Mouse (Mus musculus) layer of hippocampus, adult 8-10 months (tissue): ENCODE data around the gene Wnt2. TPM values are rescaled to one million over a fixed set of nuclear protein-coding genes. Genes with fewer than 3 reads are reported as not detected.

Experiments
- DNase-seq, 2 experiments: peaks; one replicate each; pipeline ENCODE4 v3.0.0; 2022; ENCODE audit warnings: low spot score in 2 of 2
- total RNA-seq, 4 experiments: library from RNA; stranded (reverse); gene quantifications; 2 replicates each; pipeline ENCODE4 v1.2.4; 2022

Wnt2 gene
- total RNA-seq, 4 experiments from 2014 or later, result 4.6 to 8.1 (median 6.5) TPM

- DNase-seq, result no peak
Measured at GRCm38 (mm10) chr6:17978881-17979280, 51.5 kb downstream of the Wnt2 start.

GRCm38 (mm10) chr6:17978324-17978723, 52.1 kb downstream of the Wnt2 start:
- DNase-seq, result no peak

- DNase-seq, result no peak
Measured at GRCm38 (mm10) chr6:17977165-17977564, 53.2 kb downstream of the Wnt2 start.

- DNase-seq, result no peak
Measured at GRCm38 (mm10) chr6:17974416-17974815, 56.0 kb downstream of the Wnt2 start.

GRCm38 (mm10) chr6:17971393-17971792, 59.0 kb downstream of the Wnt2 start:
- DNase-seq, result no peak

- DNase-seq, result no peak
Measured at GRCm38 (mm10) chr6:17969815-17970214, 60.6 kb downstream of the Wnt2 start.

- DNase-seq, result peak in 1 of 2 experiments; percentile 6
Measured at GRCm38 (mm10) chr6:17968467-17969144, 61.8 kb downstream of the Wnt2 start.

GRCm38 (mm10) chr6:17963455-17963854, 66.9 kb downstream of the Wnt2 start:
- no peak for DNase-seq

- DNase-seq, result no peak
Measured at GRCm38 (mm10) chr6:17951779-17952178, 78.6 kb downstream of the Wnt2 start.

- no peak for DNase-seq
Measured at GRCm38 (mm10) chr6:17949103-17949502, 81.3 kb downstream of the Wnt2 start.

- DNase-seq, result no peak
Measured at GRCm38 (mm10) chr6:17947130-17947831, 83.1 kb downstream of the Wnt2 start.

GRCm38 (mm10) chr6:17946456-17946855, 83.9 kb downstream of the Wnt2 start:
- DNase-seq, result no peak

GRCm38 (mm10) chr6:17943877-17944617, 86.3 kb downstream of the Wnt2 start:
- no peak for DNase-seq

- no peak for DNase-seq
Measured at GRCm38 (mm10) chr6:17942344-17942743, 88.0 kb downstream of the Wnt2 start.

- DNase-seq, result no peak
Measured at GRCm38 (mm10) chr6:17941916-17942315, 88.5 kb downstream of the Wnt2 start.

Other genes with a start within 250 kb of the Wnt2 start
- gene Asz1, start 78.5 kb upstream of the Wnt2 start, total RNA-seq, result not detected
- under 1 TPM; 0.14 to 0.27 (median 0.17) TPM for gene Cftr, start 140.1 kb upstream of the Wnt2 start, total RNA-seq